Mouse (Mus musculus): ENCODE measurements around the gene Spaca9. TPM values are rescaled to one million over a fixed set of nuclear protein-coding genes. Genes with fewer than 3 reads are reported as not detected.

Gene Spaca9
- polyA plus RNA-seq, 1 experiment = 1,393 TPM

DNA sequence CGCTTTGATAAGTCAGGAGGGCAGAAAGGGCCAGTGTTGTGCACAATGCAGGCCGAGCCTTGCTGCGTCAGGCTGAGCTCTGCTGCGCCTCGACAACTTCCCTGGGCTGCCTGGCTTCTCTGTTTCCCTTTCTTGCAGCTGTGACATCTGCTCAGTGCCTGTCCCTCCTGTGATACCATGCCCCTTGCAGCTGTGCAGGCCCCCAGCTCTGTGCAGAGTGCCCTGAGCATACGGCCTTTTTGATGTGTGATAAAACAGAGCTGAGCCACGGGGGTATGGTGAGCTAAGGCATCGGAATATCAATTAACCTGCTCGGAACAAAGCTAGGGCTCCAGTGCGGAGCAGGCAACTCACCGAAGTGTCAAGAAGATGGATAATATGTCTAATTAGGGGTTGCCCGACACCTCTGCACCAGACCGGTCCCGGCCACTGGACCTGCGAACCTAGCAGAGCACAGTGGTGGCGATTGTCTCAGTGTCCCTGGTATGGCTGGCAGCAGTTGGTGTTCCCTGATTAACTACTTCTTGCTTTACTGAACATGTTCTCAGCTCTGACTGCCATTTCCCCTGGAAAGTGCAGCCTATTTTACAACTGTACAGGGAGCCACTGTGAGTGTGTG lies 28.4 kb upstream of the Spaca9 start:
- H3K27ac ChIP-seq (ENCODE audit: control insufficient read depth, insufficient read depth, low read depth, low read length) = no peak overlapping the region

DNA sequence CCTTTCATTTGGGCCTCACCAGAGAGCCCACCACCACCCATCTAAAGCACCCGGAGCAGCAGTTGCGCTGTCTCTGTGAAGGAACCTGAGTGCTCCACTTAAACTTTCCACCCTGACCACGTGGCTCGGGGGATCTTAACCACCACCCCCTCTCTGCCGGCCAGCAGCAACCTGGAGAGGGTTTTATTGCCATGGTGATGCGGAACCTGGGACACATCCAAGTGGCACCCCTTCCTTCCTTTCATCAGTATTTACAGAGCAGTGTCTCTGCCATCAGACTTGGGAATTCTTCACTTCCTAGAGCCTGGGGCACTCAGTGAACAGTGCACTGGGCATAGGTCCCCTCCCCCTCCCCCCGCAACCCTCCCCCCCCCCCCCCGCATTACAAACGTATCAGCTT lies 24.4 kb upstream of the Spaca9 start:
- Histone ChIP-seq H3K36me3 (ENCODE audit: control insufficient read depth, insufficient read depth, low read length) (no peaks in the 10 kb centered on the region), H3K27ac (ENCODE audit: control insufficient read depth, insufficient read depth, low read depth, low read length) (no peak overlapping the region), H3K27me3 (ENCODE audit: control insufficient read depth, insufficient read depth, low read length) (no peaks in the 10 kb centered on the region), H3K4me1 (ENCODE audit: control insufficient read depth, insufficient read depth, low read length) (no peaks in the 10 kb centered on the region), H3K4me3 (ENCODE audit: control insufficient read depth, low read depth, low read length) (no peak overlapping the region)
- TF ChIP-seq POLR2A (IDR thresholded peaks at IDR 0.05; ENCODE audit: control insufficient read depth, low read depth, low read length) (no peak), CTCF (IDR thresholded peaks at IDR 0.05; ENCODE audit: control insufficient read depth, insufficient read depth, insufficient replicate concordance, low read depth, low read length) (no peak)

More for the DNA sequence above, 28.4 kb upstream of the Spaca9 start:
- Histone ChIP-seq H3K36me3 (ENCODE audit: control insufficient read depth, insufficient read depth, low read length) (no peaks in the 10 kb centered on the region), H3K4me1 (ENCODE audit: control insufficient read depth, insufficient read depth, low read length) (no peaks in the 10 kb centered on the region), H3K4me3 (ENCODE audit: control insufficient read depth, low read depth, low read length) (no peak overlapping the region), H3K27me3 (ENCODE audit: control insufficient read depth, insufficient read depth, low read length) (no peaks in the 10 kb centered on the region)
- TF ChIP-seq CTCF (IDR thresholded peaks at IDR 0.05; ENCODE audit: control insufficient read depth, insufficient read depth, insufficient replicate concordance, low read depth, low read length) (no peak), POLR2A (IDR thresholded peaks at IDR 0.05; ENCODE audit: control insufficient read depth, low read depth, low read length) (no peak)

DNA sequence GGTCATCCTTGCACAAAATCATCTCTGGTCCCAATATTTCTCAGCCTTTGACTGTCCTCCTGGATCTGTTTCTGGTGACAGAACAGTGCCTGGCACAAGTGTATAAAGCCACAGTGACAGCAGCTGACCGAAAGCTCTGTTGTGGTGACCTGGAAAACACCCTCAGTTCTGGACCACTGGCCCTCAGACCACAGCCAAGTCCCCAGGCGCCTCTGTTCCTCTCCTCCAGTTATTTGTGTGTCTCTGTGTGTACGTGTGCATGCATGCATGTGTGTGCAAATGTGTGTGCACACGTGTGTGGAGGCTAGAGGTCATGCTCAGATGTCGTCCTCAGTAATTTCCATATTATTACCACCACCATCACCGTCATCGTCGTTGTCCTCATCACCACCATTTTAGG lies 22.9 kb upstream of the Spaca9 start:
- Histone ChIP-seq H3K4me1 (ENCODE audit: control insufficient read depth, insufficient read depth, low read length) (no peaks in the 10 kb centered on the region), H3K36me3 (ENCODE audit: control insufficient read depth, insufficient read depth, low read length) (no peaks in the 10 kb centered on the region)
- no peak for TF ChIP-seq POLR2A (IDR thresholded peaks at IDR 0.05; ENCODE audit: control insufficient read depth, low read depth, low read length)
- TF ChIP-seq CTCF (IDR thresholded peaks at IDR 0.05; ENCODE audit: control insufficient read depth, insufficient read depth, insufficient replicate concordance, low read depth, low read length) = no peak

DNA sequence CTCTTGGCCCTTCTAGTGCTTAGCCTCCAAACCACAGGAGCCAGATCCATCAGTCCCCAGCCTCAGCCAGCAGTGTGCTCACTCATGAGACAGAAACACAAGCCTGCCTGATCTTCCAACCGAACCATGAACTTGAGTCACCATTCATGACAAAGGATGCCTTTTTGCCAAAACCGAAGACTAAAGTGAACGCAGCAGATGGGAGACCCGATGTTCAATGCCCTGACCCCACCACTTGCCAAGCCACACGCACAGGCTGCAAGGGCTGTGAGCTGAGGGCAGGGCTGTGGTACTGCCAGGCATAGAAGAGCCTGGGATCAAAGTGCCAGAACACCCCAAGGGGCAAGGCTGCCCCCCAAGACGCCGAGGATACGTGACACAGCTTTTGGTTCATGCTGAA lies 13.5 kb upstream of the Spaca9 start:
- Histone ChIP-seq H3K36me3 (ENCODE audit: control insufficient read depth, insufficient read depth, low read length) (no peaks in the 10 kb centered on the region), H3K4me3 (ENCODE audit: control insufficient read depth, low read depth, low read length) (no peak overlapping the region), H3K4me1 (ENCODE audit: control insufficient read depth, insufficient read depth, low read length) (no peaks in the 10 kb centered on the region), H3K27ac (ENCODE audit: control insufficient read depth, insufficient read depth, low read depth, low read length) (no peak overlapping the region), H3K27me3 (ENCODE audit: control insufficient read depth, insufficient read depth, low read length) (no peaks in the 10 kb centered on the region)
- TF ChIP-seq CTCF (IDR thresholded peaks at IDR 0.05; ENCODE audit: control insufficient read depth, insufficient read depth, insufficient replicate concordance, low read depth, low read length) (no peak), POLR2A (IDR thresholded peaks at IDR 0.05; ENCODE audit: control insufficient read depth, low read depth, low read length) (no peak)

More for the DNA sequence above, 22.9 kb upstream of the Spaca9 start:
- Histone ChIP-seq H3K27me3 (ENCODE audit: control insufficient read depth, insufficient read depth, low read length) (no peaks in the 10 kb centered on the region), H3K27ac (ENCODE audit: control insufficient read depth, insufficient read depth, low read depth, low read length) (no peak overlapping the region), H3K4me3 (ENCODE audit: control insufficient read depth, low read depth, low read length) (no peak overlapping the region)

DNA sequence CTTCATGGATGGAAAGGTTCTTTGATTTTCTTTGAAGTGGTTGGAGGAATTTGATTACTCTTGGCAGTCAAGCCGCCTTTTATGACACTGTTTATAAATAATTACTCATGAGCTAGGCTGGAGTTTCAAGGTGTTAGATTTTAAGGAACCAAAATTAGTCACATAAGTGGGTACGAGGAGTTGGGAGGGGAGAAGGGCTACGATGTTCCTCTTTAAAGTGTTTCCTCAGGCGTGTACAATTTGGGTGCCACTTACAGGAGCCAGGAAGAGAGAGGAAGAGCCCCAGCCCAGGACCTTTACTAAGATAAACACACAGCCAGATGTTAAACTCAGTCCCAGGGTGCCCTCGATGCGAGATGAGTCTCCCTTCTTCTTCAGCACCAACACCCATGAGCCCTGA lies 7.3 kb upstream of the Spaca9 start:
- no peaks in the 10 kb centered on the region for H3K27me3 ChIP-seq (ENCODE audit: control insufficient read depth, insufficient read depth, low read length)
- H3K4me1 ChIP-seq (ENCODE audit: control insufficient read depth, insufficient read depth, low read length) = peaks cover 5% of the 10 kb centered on the region
- no peaks in the 10 kb centered on the region for H3K36me3 ChIP-seq (ENCODE audit: control insufficient read depth, insufficient read depth, low read length)
- no peak for TF ChIP-seq POLR2A (IDR thresholded peaks at IDR 0.05; ENCODE audit: control insufficient read depth, low read depth, low read length)
- no peak for TF ChIP-seq CTCF (IDR thresholded peaks at IDR 0.05; ENCODE audit: control insufficient read depth, insufficient read depth, insufficient replicate concordance, low read depth, low read length)
- H3K27ac ChIP-seq (ENCODE audit: control insufficient read depth, insufficient read depth, low read depth, low read length) = no peak overlapping the region
- H3K4me3 ChIP-seq (ENCODE audit: control insufficient read depth, low read depth, low read length) = no peak overlapping the region

DNA sequence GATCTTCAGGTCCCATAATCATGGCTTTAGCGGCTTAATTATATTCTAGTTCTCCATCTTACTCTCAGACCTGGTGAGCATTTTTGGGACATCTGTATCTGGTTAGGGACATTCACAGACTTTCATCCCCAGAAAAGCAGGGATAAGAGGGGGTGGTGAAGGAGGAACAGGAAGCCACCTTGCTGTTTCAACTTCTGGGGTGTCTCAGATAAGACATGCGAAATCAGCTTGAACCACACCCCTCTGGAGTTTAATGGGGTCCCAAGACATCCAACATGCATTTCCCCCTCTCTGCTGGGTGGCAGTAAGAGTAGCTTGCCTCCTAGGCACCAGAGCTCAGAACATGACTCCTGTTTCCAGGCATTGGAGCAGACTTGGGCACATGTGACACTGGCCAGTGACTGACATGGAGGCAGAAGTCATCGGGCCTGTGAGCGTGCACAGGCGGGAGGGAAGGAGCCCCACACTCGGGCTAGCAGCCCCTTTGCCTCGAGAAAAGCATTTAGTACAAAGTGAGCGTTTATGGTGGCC lies 6.6 kb upstream of the Spaca9 start:
- no peaks in the 10 kb centered on the region for H3K36me3 ChIP-seq (ENCODE audit: control insufficient read depth, insufficient read depth, low read length)
- peaks cover 5% of the 10 kb centered on the region for H3K4me1 ChIP-seq (ENCODE audit: control insufficient read depth, insufficient read depth, low read length)
- H3K27ac ChIP-seq (ENCODE audit: control insufficient read depth, insufficient read depth, low read depth, low read length) = no peak overlapping the region
- H3K4me3 ChIP-seq (ENCODE audit: control insufficient read depth, low read depth, low read length) = no peak overlapping the region
- H3K27me3 ChIP-seq (ENCODE audit: control insufficient read depth, insufficient read depth, low read length) = no peaks in the 10 kb centered on the region
- TF ChIP-seq POLR2A (IDR thresholded peaks at IDR 0.05; ENCODE audit: control insufficient read depth, low read depth, low read length) = no peak
- no peak for TF ChIP-seq CTCF (IDR thresholded peaks at IDR 0.05; ENCODE audit: control insufficient read depth, insufficient read depth, insufficient replicate concordance, low read depth, low read length)

DNA sequence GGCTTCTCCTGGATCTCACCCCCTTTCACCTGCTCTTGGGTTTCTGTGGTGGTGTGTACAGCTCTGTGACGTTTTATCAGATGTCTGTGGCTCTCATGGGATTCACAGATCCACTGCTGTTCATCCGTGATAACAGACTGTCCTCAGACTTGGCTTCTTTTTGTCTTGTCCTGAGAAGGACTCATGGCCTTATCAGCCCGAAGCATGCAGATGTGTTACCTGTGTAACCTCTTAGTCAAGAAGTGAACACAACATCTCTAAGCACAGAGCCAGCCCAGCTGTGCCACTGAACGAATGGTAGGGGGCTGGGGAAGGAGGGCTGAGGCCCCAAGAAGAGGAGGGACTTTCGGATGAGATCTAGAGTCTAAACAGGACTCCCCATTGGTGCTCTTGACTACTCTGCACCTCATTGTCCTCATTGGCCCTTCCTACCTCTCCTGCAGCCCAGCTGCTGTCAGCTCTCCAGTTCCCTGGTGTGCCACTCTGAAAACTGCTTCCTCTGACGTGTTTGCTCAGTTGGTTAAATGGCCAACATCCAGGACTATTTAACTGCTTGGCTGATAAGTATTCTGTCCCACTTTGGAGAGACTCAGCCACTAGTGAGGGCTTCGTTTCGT lies 2.2 kb upstream of the Spaca9 start:
- Histone ChIP-seq H3K4me3 (ENCODE audit: control insufficient read depth, low read depth, low read length) (peak overlapping the region; percentile 96), H3K27me3 (ENCODE audit: control insufficient read depth, insufficient read depth, low read length) (no peaks in the 10 kb centered on the region), H3K27ac (ENCODE audit: control insufficient read depth, insufficient read depth, low read depth, low read length) (no peak overlapping the region), H3K4me1 (ENCODE audit: control insufficient read depth, insufficient read depth, low read length) (peaks cover 15% of the 10 kb centered on the region), H3K36me3 (ENCODE audit: control insufficient read depth, insufficient read depth, low read length) (no peaks in the 10 kb centered on the region; the same call in 1 of the 2 replicates)
- TF ChIP-seq POLR2A (IDR thresholded peaks at IDR 0.05; ENCODE audit: control insufficient read depth, low read depth, low read length) (no peak), CTCF (IDR thresholded peaks at IDR 0.05; ENCODE audit: control insufficient read depth, insufficient read depth, insufficient replicate concordance, low read depth, low read length) (no peak)

All from testis, adult 2 months (tissue).